Mouse (Mus musculus): ENCODE measurements around the gene Cops7b.

DNA sequence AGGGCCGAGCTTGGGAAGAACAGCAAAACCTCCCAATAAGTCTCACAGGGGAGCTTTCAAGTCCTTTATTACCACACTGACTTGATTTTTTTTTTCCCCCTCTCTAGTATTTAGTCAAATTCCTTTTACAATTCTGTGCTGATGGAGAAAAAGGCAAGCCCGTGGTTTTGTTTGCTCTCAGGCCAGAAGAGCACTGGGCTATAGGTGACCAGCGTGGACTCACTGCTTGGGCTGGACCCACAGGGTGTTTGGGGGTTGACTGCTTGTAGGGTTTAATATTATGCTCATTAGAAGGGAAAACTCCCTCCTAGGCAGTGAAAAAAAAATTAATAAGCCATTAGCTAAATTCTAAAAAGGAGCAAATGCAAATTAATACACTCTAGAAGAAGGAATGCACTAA, 50.7 kb downstream of the Cops7b start:
- TF ChIP-seq CTCF (conservative IDR thresholded peaks at IDR 0.05; ENCODE audit: insufficient read depth, insufficient read length, low read depth, low read length) (no peak), POLR2A (IDR thresholded peaks at IDR 0.05; ENCODE audit: low read depth, low read length) (no peak)

Measured in kidney, adult 2 months (tissue).